In the genomic region with DNA sequence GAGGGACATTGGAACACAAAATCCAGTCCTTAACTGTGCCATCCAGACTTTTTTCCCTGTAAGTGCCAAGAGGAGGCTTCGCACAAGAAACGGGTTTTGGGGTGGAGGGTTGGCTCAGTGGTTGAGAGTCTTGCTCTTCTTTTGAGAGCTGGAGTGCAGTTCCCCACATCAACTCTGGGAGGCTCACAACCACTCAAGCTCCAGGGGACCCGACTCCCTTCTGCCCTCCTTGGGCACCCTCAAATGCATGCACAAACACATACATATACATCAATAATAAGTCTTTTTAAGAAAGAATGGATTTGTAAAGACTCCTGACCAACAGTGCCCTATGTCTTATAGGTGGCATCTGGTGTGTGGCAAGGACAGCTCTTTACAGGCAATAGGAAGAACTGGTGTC, we compare ENCODE assay signal across 16 mouse cellular contexts. TPM values are rescaled to one million over a fixed set of nuclear protein-coding genes. Genes with fewer than 3 reads are reported as not detected.
DNase-seq lines count a peak whose midpoint lies in the region; TF ChIP-seq lines count a peak whose summit lies in the region.
"Had no signal": no experiment of that assay in that cellular context is flagged by ENCODE, and none has a peak within 500 bp of the region (broad histone marks: within the 10 kb centered on the region; RNA-seq: fewer than 3 reads in every experiment).

No protein-coding gene starts in this region.

- no peaks in the 10 kb centered on the region for H3K27me3 ChIP-seq in cerebellum, adult 2 months (ENCODE audit: control insufficient read depth, insufficient read depth, low read length)
- H3K27me3 ChIP-seq: forebrain, embryonic 15.5 days had no signal

- H3K4me3 ChIP-seq in layer of hippocampus, adult 2 months: no peak overlapping the region
- H3K4me3 ChIP-seq in cortical plate, adult 2 months (ENCODE audit: insufficient read depth, low read length): no peak overlapping the region
- no peak overlapping the region for H3K4me3 ChIP-seq in cerebellum, adult 2 months (replicated peaks; ENCODE audit: insufficient read depth, low read depth, low read length)
- H3K4me3 ChIP-seq: forebrain, embryonic 15.5 days; gastrocnemius, adult 2 months; heart, embryonic 12.5 days; hindbrain, embryonic 13.5 days had no signal

- TF ChIP-seq CTCF in layer of hippocampus, adult 2 months (conservative IDR thresholded peaks at IDR 0.05): peak; percentile 70
- TF ChIP-seq CTCF in cortical plate, adult 2 months (IDR thresholded peaks at IDR 0.05; ENCODE audit: extremely low read depth, insufficient read depth, low read length): 0 out of 2 replicates have a peak, but pooled peaks have one; percentile 6
- no peak for TF ChIP-seq CTCF in cerebellum, adult 2 months (IDR thresholded peaks at IDR 0.05; ENCODE audit: borderline replicate concordance, insufficient read depth, low read depth, low read length)

- no peaks in the 10 kb centered on the region for H3K4me1 ChIP-seq in cortical plate, adult 2 months (ENCODE audit: control insufficient read depth, insufficient read depth, low read length)
- H3K4me1 ChIP-seq in cerebellum, adult 2 months (ENCODE audit: control insufficient read depth, insufficient read depth, low read length): no peaks in the 10 kb centered on the region
- H3K4me1 ChIP-seq: forebrain, embryonic 15.5 days; heart, embryonic 12.5 days; hindbrain, embryonic 13.5 days had no signal

- TF ChIP-seq POLR2A in cortical plate, adult 2 months (IDR thresholded peaks at IDR 0.05; ENCODE audit: extremely low read depth, insufficient read depth, low read length): no peak
- TF ChIP-seq POLR2A in cerebellum, adult 2 months (IDR thresholded peaks at IDR 0.05; ENCODE audit: borderline replicate concordance, insufficient read depth, low read length): no peak

- 53% methylated on average over 3 of the region's 3 CpGs for WGBS in cerebellum, adult 2 months

- DNase-seq in layer of hippocampus, adult 2 months (ENCODE audit: low spot score in 2 of 2): no peak
- DNase-seq in layer of hippocampus, postnatal 36 days: no peak
- DNase-seq in 3T3-L1 (ENCODE audit: low read depth, low spot score): peak; percentile 14
- peak; percentile 27 for DNase-seq in A20 (ENCODE audit: low read depth, low spot score)
- DNase-seq in kidney, postnatal 25 days: no peak
- no peak for DNase-seq in cerebellum, adult 2 months
- DNase-seq: cerebellum, adult 8-10 months; embryo, embryonic 11 days; gastrocnemius, adult 2 months; kidney, adult 8-10 months; midbrain, embryonic 14.5 days; right cerebral cortex, postnatal 4 days had no signal

- H3K27ac ChIP-seq in layer of hippocampus, adult 2 months: no peak overlapping the region
- no peak overlapping the region for H3K27ac ChIP-seq in cortical plate, adult 2 months (ENCODE audit: insufficient read depth, low read length)
- no peak overlapping the region for H3K27ac ChIP-seq in cerebellum, adult 2 months (ENCODE audit: insufficient read depth, low read length)
- H3K27ac ChIP-seq: forebrain, embryonic 15.5 days; gastrocnemius, adult 2 months; hindbrain, embryonic 13.5 days had no signal

RNA-seq across cellular contexts. Expression of a gene that starts 35.6 kb away (rescaled TPM):
- total RNA-seq in layer of hippocampus, adult 2 months (2021): 10 to 100 TPM; 76.7 to 83.6 TPM
- total RNA-seq in layer of hippocampus, postnatal 36 days (2021): 10 to 100 TPM; 80.7 to 91.2 TPM
- 65.6 and 72.6 TPM in 2 replicates for polyA plus RNA-seq in cortical plate, adult 2 months (2012; rRNA removed)
- polyA plus RNA-seq in cerebellum, adult 2 months (2012; rRNA removed): 79.5 and 84.9 TPM in 2 replicates

Comparison
In these comparisons a context has a peak if more than half of its experiments do, and no peak if none do; other contexts are left out.
1. DNase-seq: peak in 3T3-L1 (single experiment) and A20 (single experiment); none in layer of hippocampus, adult 2 months (0 of 2), layer of hippocampus, postnatal 36 days (0 of 2), kidney, postnatal 25 days (0 of 2) and cerebellum, adult 2 months (0 of 2).